ENCODE assay signal across 41 mouse cellular contexts in the genomic region with DNA sequence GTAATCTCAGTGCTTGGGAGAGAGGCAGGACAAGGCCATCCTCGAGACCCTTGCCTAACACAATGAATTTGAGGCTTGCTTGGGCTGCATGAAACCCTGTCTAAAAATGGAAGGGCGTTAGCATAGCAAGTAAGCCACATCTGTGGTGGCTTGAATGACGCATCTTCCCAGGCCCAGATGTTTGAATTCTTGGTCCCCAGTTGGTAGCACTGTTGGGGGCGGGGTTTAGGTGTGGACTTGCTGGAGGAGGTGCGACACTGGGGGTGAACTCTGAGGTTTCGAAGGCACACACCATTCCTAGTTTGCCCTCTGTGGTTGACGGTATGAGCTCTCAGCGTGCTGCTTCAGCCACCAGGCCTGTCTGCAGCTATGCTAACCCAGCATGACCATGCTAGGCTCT. TPM values are rescaled to one million over a fixed set of nuclear protein-coding genes. Genes with fewer than 3 reads are reported as not detected.
"Had no signal": no experiment of that assay in that cellular context is flagged by ENCODE, and none has a peak within 500 bp of the region (broad histone marks: within the 10 kb centered on the region; RNA-seq: fewer than 3 reads in every experiment).

No protein-coding gene starts in this region.

- H3K27ac ChIP-seq: heart, embryonic 13.5 days; heart, embryonic 15.5 days; hindbrain, embryonic 13.5 days; hindbrain, embryonic 15.5 days; hindbrain, postnatal 0 days; kidney, postnatal 0 days; limb, embryonic 13.5 days; limb, embryonic 15.5 days; liver, embryonic 12.5 days; liver, embryonic 14.5 days had no signal

- H3K9ac ChIP-seq: heart, embryonic 13.5 days; heart, embryonic 15.5 days; hindbrain, embryonic 13.5 days; hindbrain, embryonic 15.5 days; limb, embryonic 13.5 days; limb, embryonic 15.5 days; liver, embryonic 12.5 days; liver, embryonic 14.5 days had no signal

- H3K4me3 ChIP-seq: heart, embryonic 13.5 days; heart, embryonic 15.5 days; hindbrain, embryonic 13.5 days; hindbrain, embryonic 15.5 days; limb, embryonic 13.5 days; limb, embryonic 15.5 days; liver, embryonic 12.5 days had no signal

- ATAC-seq: hindbrain, postnatal 0 days; intestine, embryonic 16.5 days; liver, embryonic 12.5 days had no signal

- H3K4me1 ChIP-seq: hindbrain, embryonic 13.5 days; hindbrain, embryonic 15.5 days; limb, embryonic 13.5 days; liver, embryonic 12.5 days had no signal

- H3K27me3 ChIP-seq: heart, embryonic 13.5 days; heart, embryonic 15.5 days; hindbrain, embryonic 13.5 days; hindbrain, embryonic 15.5 days; limb, embryonic 13.5 days; limb, embryonic 15.5 days had no signal

- H3K36me3 ChIP-seq: heart, embryonic 13.5 days; heart, embryonic 15.5 days; hindbrain, embryonic 13.5 days; hindbrain, embryonic 15.5 days; limb, embryonic 13.5 days; limb, embryonic 15.5 days; liver, embryonic 12.5 days had no signal

- H3K9me3 ChIP-seq: heart, embryonic 13.5 days; heart, embryonic 15.5 days; hindbrain, embryonic 13.5 days; hindbrain, embryonic 15.5 days; limb, embryonic 15.5 days had no signal

- H3K4me2 ChIP-seq: heart, embryonic 11.5 days; heart, embryonic 13.5 days; heart, embryonic 15.5 days; hindbrain, embryonic 13.5 days; hindbrain, embryonic 15.5 days; limb, embryonic 13.5 days; limb, embryonic 15.5 days; liver, embryonic 12.5 days had no signal

- DNase-seq: gastrocnemius, postnatal 14 days; gastrocnemius, postnatal 36 days; heart, adult 18-20 months; heart, postnatal 14 days; heart, postnatal 36 days; kidney, adult 11 months; kidney, adult 2 months; kidney, postnatal 14 days; kidney, postnatal 36 days; layer of hippocampus, adult 9-11 months; layer of hippocampus, postnatal 36 days; left cerebral cortex, postnatal 4 days had no signal

RNA-seq across cellular contexts. Expression of a gene that starts 12.0 kb away (rescaled TPM):
- total RNA-seq: gastrocnemius, adult 18-20 months; gastrocnemius, adult 8-10 months; gastrocnemius, postnatal 14 days; gastrocnemius, postnatal 36 days; heart, adult 18-20 months; heart, postnatal 14 days; heart, postnatal 36 days; hematopoietic stem cell, adult 5-6 weeks; hindbrain, postnatal 0 days; layer of hippocampus, adult 18-20 months; layer of hippocampus, adult 8-10 months; layer of hippocampus, postnatal 14 days; layer of hippocampus, postnatal 36 days; left cerebral cortex, adult 18-20 months; left cerebral cortex, adult 8-10 months; left cerebral cortex, postnatal 10 days; left cerebral cortex, postnatal 25 days; left cerebral cortex, postnatal 4 days; liver, adult 2 months had no signal
- polyA plus RNA-seq: heart, embryonic 11.5 days; heart, embryonic 13.5 days; heart, embryonic 15.5 days; heart, postnatal 0 days; hindbrain, embryonic 11.5 days; hindbrain, embryonic 13.5 days; hindbrain, embryonic 15.5 days; hindbrain, postnatal 0 days; intestine, embryonic 14.5 days; intestine, embryonic 16.5 days; kidney, adult 2 months; kidney, embryonic 14.5 days; kidney, postnatal 0 days; large intestine, adult 2 months; limb, embryonic 11.5 days; limb, embryonic 13.5 days; limb, embryonic 15.5 days; liver, adult 2 months; liver, embryonic 12.5 days; liver, embryonic 14.5 days had no signal
